ENCODE assay signal across 21 mouse cellular contexts in genomic region chr13:45156982-45157381, GRCm38 (mm10).
DNase-seq lines count a peak whose midpoint lies in the region; ATAC-seq lines count a peak whose summit lies in the region.
"Had no signal": no experiment of that assay in that cellular context is flagged by ENCODE, and none has a peak within 500 bp of the region (broad histone marks: within the 10 kb centered on the region; RNA-seq: fewer than 3 reads in every experiment).

No protein-coding gene starts in this region.

- no peaks in the 10 kb centered on the region for H3K9me3 ChIP-seq in forebrain, embryonic 14.5 days (replicated peaks; ENCODE audit: control insufficient read depth, low read length)
- H3K9me3 ChIP-seq: embryonic facial prominence, embryonic 13.5 days; forebrain, embryonic 12.5 days; heart, embryonic 10.5 days; hindbrain, embryonic 12.5 days had no signal

- H3K4me1 ChIP-seq in forebrain, embryonic 14.5 days (ENCODE audit: control insufficient read depth, insufficient read depth, low read length), result no peaks in the 10 kb centered on the region
- H3K4me1 ChIP-seq: embryonic facial prominence, embryonic 13.5 days; forebrain, embryonic 12.5 days; hindbrain, embryonic 12.5 days had no signal

- H3K4me3 ChIP-seq in forebrain, embryonic 14.5 days (ENCODE audit: low read depth, low read length), result no peak overlapping the region
- H3K4me3 ChIP-seq: embryonic facial prominence, embryonic 13.5 days; forebrain, embryonic 12.5 days; heart, embryonic 10.5 days; hindbrain, embryonic 12.5 days had no signal

- H3K4me2 ChIP-seq in forebrain, embryonic 14.5 days (ENCODE audit: low read length), result no peak overlapping the region
- H3K4me2 ChIP-seq: embryonic facial prominence, embryonic 13.5 days; forebrain, embryonic 12.5 days; hindbrain, embryonic 12.5 days had no signal

- H3K27me3 ChIP-seq in forebrain, embryonic 14.5 days (replicated peaks; ENCODE audit: control insufficient read depth, insufficient read depth, low read length), result no peaks in the 10 kb centered on the region
- H3K27me3 ChIP-seq: embryonic facial prominence, embryonic 13.5 days; forebrain, embryonic 12.5 days; hindbrain, embryonic 12.5 days had no signal

- peak; percentile 12 for DNase-seq in A20 (ENCODE audit: low read depth, low spot score)
- DNase-seq in CD4-positive, CD25-positive, alpha-beta regulatory T cell, adult 2 months (ENCODE audit: low read depth, low spot score), result peak; percentile 42
- peak; percentile 26 for DNase-seq in thymus, postnatal 14 days
- no peak for DNase-seq in cerebellum, adult 11 months
- no peak for DNase-seq in cerebellum, adult 11-12 months
- DNase-seq in heart, adult 9 months (ENCODE audit: low spot score in 2 of 2), result no peak
- no peak for DNase-seq in forebrain, embryonic 14.5 days (ENCODE audit: low spot score)
- DNase-seq: adrenal gland, postnatal 10 days; cerebellum, adult 18-20 months; cerebellum, adult 9-11 months; cerebellum, postnatal 36 days; gastrocnemius, postnatal 36 days; heart, adult 11 months; heart, postnatal 10 days; heart, postnatal 4 days had no signal

- H3K36me3 ChIP-seq in forebrain, embryonic 14.5 days (ENCODE audit: control insufficient read depth, insufficient read depth, low read length), result no peaks in the 10 kb centered on the region
- H3K36me3 ChIP-seq: embryonic facial prominence, embryonic 13.5 days; forebrain, embryonic 12.5 days; heart, embryonic 10.5 days; hindbrain, embryonic 12.5 days had no signal

- ATAC-seq in megakaryocyte, adult 5-6 weeks (ENCODE audit: poor library complexity, severe bottlenecking), result peak; percentile 49
- ATAC-seq in forebrain, embryonic 14.5 days, result no peak
- ATAC-seq: hindbrain, embryonic 16.5 days had no signal

- WGBS in forebrain, embryonic 14.5 days, result 91% methylated on average over 2 of the region's 2 CpGs

- no peak overlapping the region for H3K27ac ChIP-seq in forebrain, embryonic 14.5 days (ENCODE audit: low read depth, low read length)
- H3K27ac ChIP-seq: embryonic facial prominence, embryonic 13.5 days; forebrain, embryonic 12.5 days; heart, embryonic 10.5 days; hindbrain, embryonic 12.5 days had no signal

- no peak overlapping the region for H3K9ac ChIP-seq in forebrain, embryonic 14.5 days (ENCODE audit: low read length)
- H3K9ac ChIP-seq: embryonic facial prominence, embryonic 13.5 days; forebrain, embryonic 12.5 days; hindbrain, embryonic 12.5 days had no signal

Comparison
In these comparisons a context has a peak if more than half of its experiments do, and no peak if none do; other contexts are left out.
1. DNase-seq: peak in A20 (single experiment), CD4-positive, CD25-positive, alpha-beta regulatory T cell, adult 2 months (single experiment) and thymus, postnatal 14 days (single experiment); none in cerebellum, adult 11 months (single experiment), cerebellum, adult 11-12 months (single experiment), heart, adult 9 months (0 of 2) and forebrain, embryonic 14.5 days (single experiment).